Mouse (Mus musculus): ENCODE measurements around the gene Grm2. TPM values are rescaled to one million over a fixed set of nuclear protein-coding genes. Genes with fewer than 3 reads are reported as not detected.

The Grm2 gene
- polyA plus RNA-seq, 1 experiment: not detected

DNA sequence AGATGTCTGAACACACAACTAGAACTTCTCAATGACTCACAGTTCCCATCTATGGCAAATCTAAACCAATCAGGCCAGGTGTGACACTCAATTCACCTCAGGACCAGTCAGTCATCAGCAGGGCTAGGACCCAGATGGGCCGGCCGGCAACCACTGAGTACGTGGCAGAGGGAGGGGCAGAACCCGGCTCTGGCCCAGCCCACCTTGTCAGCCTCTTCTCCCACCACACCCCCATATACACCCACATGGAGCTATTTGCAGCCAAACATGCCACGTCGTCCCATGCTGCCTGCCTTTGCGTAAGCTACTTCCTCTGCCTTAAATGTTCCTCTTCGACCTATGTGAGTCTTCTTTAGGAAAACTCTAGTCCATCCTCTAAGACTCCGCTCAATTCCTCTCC lies 20.1 kb upstream of the Grm2 start:
- TF ChIP-seq POLR2A (IDR thresholded peaks at IDR 0.05; ENCODE audit: insufficient read depth, low read length): no peak
- no peak for TF ChIP-seq EP300 (IDR thresholded peaks at IDR 0.05; ENCODE audit: insufficient read depth, low read depth, low read length)
- H3K4me3 ChIP-seq (ENCODE audit: low read depth, low read length): no peak overlapping the region
- peaks cover 28% of the 10 kb centered on the region for H3K36me3 ChIP-seq (ENCODE audit: control insufficient read depth, insufficient read depth, low read length, poor library complexity, severe bottlenecking)

DNA sequence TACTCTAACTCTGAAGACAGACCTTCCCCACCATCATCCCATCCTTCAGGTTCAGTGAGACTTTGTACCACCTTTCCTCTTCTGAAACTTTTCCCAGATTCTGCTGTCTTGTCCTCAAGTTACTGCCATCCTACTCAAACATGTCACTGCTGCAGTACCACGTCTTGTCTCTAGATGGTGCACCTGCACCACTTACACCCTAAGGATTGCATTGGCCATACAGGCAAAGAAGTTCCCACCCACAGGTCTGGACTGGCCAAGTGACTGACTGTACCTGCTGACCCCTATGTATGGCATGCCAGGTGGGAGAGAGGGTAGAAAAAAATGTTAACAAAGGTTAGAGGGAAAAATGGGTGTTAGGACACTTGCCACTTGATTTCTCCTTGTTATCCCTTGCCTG lies 19.6 kb upstream of the Grm2 start:
- peak; percentile 73 for TF ChIP-seq CTCF (IDR thresholded peaks at IDR 0.05; ENCODE audit: low read depth, low read length)
- TF ChIP-seq POLR2A (IDR thresholded peaks at IDR 0.05; ENCODE audit: insufficient read depth, low read length): no peak
- no peak for TF ChIP-seq EP300 (IDR thresholded peaks at IDR 0.05; ENCODE audit: insufficient read depth, low read depth, low read length)
- peaks cover 28% of the 10 kb centered on the region for H3K36me3 ChIP-seq (ENCODE audit: control insufficient read depth, insufficient read depth, low read length, poor library complexity, severe bottlenecking)

More for the DNA sequence above, 20.1 kb upstream of the Grm2 start:
- no peak overlapping the region for H3K27ac ChIP-seq (ENCODE audit: insufficient read depth, low read length)
- no peaks in the 10 kb centered on the region for H3K27me3 ChIP-seq (ENCODE audit: control insufficient read depth, insufficient read depth, low read length, poor library complexity, severe bottlenecking)
- H3K4me1 ChIP-seq (ENCODE audit: control insufficient read depth, insufficient read depth, low read length): no peaks in the 10 kb centered on the region
- no peak overlapping the region for H3K9ac ChIP-seq (ENCODE audit: low read depth, poor library complexity, severe bottlenecking)
- H3K9me3 ChIP-seq (replicated peaks; ENCODE audit: control insufficient read depth, insufficient read depth, low read length, poor library complexity, severe bottlenecking): no peaks in the 10 kb centered on the region

GRCm38 (mm10) chr9:106673860-106674259 lies 18.0 kb upstream of the Grm2 start:
- TF ChIP-seq POLR2A (IDR thresholded peaks at IDR 0.05; ENCODE audit: insufficient read depth, low read length) (no peak), EP300 (IDR thresholded peaks at IDR 0.05; ENCODE audit: insufficient read depth, low read depth, low read length) (no peak), CTCF (IDR thresholded peaks at IDR 0.05; ENCODE audit: low read depth, low read length) (no peak)
- Histone ChIP-seq H3K4me1 (ENCODE audit: control insufficient read depth, insufficient read depth, low read length) (no peaks in the 10 kb centered on the region), H3K9ac (ENCODE audit: low read depth, poor library complexity, severe bottlenecking) (no peak overlapping the region), H3K27me3 (ENCODE audit: control insufficient read depth, insufficient read depth, low read length, poor library complexity, severe bottlenecking) (no peaks in the 10 kb centered on the region), H3K36me3 (ENCODE audit: control insufficient read depth, insufficient read depth, low read length, poor library complexity, severe bottlenecking) (peaks cover 20% of the 10 kb centered on the region), H3K4me3 (ENCODE audit: low read depth, low read length) (no peak overlapping the region), H3K9me3 (replicated peaks; ENCODE audit: control insufficient read depth, insufficient read depth, low read length, poor library complexity, severe bottlenecking) (no peaks in the 10 kb centered on the region), H3K27ac (ENCODE audit: insufficient read depth, low read length) (no peak overlapping the region)

More for the DNA sequence above, 19.6 kb upstream of the Grm2 start:
- Histone ChIP-seq H3K9ac (ENCODE audit: low read depth, poor library complexity, severe bottlenecking) (no peak overlapping the region), H3K27me3 (ENCODE audit: control insufficient read depth, insufficient read depth, low read length, poor library complexity, severe bottlenecking) (no peaks in the 10 kb centered on the region), H3K27ac (ENCODE audit: insufficient read depth, low read length) (no peak overlapping the region), H3K4me1 (ENCODE audit: control insufficient read depth, insufficient read depth, low read length) (no peaks in the 10 kb centered on the region), H3K9me3 (replicated peaks; ENCODE audit: control insufficient read depth, insufficient read depth, low read length, poor library complexity, severe bottlenecking) (no peaks in the 10 kb centered on the region), H3K4me3 (ENCODE audit: low read depth, low read length) (no peak overlapping the region)

DNA sequence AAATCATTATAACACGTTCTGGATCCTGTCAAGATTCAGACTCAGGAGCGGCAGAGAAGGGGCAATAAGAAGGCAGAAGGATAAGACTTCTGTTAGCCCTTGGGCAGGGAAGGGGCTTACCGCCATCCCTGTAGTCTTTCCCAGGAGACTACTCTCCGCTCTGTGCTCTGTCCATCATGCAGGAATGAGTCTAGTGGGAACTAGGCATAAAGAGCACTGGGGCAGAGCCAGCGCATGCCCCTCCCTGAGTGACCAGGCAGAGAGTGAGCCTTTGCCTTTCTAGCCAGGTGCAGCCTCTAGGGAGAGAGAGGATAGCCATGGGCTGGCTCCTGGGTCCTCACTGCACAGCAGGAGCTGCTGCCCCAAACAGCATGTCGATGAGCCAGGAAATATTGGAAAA lies 9.0 kb upstream of the Grm2 start:
- Histone ChIP-seq H3K27ac (ENCODE audit: insufficient read depth, low read length) (no peak overlapping the region), H3K9ac (ENCODE audit: low read depth, poor library complexity, severe bottlenecking) (no peak overlapping the region), H3K4me3 (ENCODE audit: low read depth, low read length) (no peak overlapping the region), H3K36me3 (ENCODE audit: control insufficient read depth, insufficient read depth, low read length, poor library complexity, severe bottlenecking) (peaks cover 13% of the 10 kb centered on the region), H3K9me3 (replicated peaks; ENCODE audit: control insufficient read depth, insufficient read depth, low read length, poor library complexity, severe bottlenecking) (no peaks in the 10 kb centered on the region), H3K27me3 (ENCODE audit: control insufficient read depth, insufficient read depth, low read length, poor library complexity, severe bottlenecking) (no peaks in the 10 kb centered on the region), H3K4me1 (ENCODE audit: control insufficient read depth, insufficient read depth, low read length) (no peaks in the 10 kb centered on the region)
- TF ChIP-seq EP300 (IDR thresholded peaks at IDR 0.05; ENCODE audit: insufficient read depth, low read depth, low read length): no peak
- TF ChIP-seq CTCF (IDR thresholded peaks at IDR 0.05; ENCODE audit: low read depth, low read length): no peak
- no peak for TF ChIP-seq POLR2A (IDR thresholded peaks at IDR 0.05; ENCODE audit: insufficient read depth, low read length)

- Histone ChIP-seq H3K27me3 (ENCODE audit: control insufficient read depth, insufficient read depth, low read length, poor library complexity, severe bottlenecking) (no peaks in the 10 kb centered on the region), H3K4me3 (ENCODE audit: low read depth, low read length) (no peak overlapping the region), H3K27ac (ENCODE audit: insufficient read depth, low read length) (no peak overlapping the region), H3K9ac (ENCODE audit: low read depth, poor library complexity, severe bottlenecking) (no peak overlapping the region), H3K9me3 (replicated peaks; ENCODE audit: control insufficient read depth, insufficient read depth, low read length, poor library complexity, severe bottlenecking) (no peaks in the 10 kb centered on the region), H3K4me1 (ENCODE audit: control insufficient read depth, insufficient read depth, low read length) (no peaks in the 10 kb centered on the region), H3K36me3 (ENCODE audit: control insufficient read depth, insufficient read depth, low read length, poor library complexity, severe bottlenecking) (peaks cover 13% of the 10 kb centered on the region)
- TF ChIP-seq EP300 (IDR thresholded peaks at IDR 0.05; ENCODE audit: insufficient read depth, low read depth, low read length): no peak
- TF ChIP-seq CTCF (IDR thresholded peaks at IDR 0.05; ENCODE audit: low read depth, low read length): no peak
- TF ChIP-seq POLR2A (IDR thresholded peaks at IDR 0.05; ENCODE audit: insufficient read depth, low read length): no peak
Observed at GRCm38 (mm10) chr9:106664433-106664832, 8.6 kb upstream of the Grm2 start.

DNA sequence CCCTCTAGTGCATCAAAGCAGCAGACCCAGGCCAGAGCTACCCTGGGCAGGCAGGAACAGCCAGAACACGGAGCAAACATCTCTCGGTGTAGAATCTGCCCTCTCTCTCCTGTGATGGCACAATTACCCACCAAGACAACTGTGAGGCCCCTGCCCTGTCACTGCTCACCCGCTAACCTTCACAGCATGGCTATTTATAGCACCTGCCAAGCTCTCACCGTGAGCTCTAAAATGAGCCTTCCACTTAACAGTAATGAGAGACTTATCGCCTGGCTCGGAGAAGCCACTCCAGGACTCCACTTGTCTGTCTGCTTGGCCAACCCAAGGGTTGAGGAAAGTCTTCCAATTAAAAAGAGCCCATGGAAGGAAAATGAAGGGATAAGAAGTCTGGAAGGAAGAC lies 7.3 kb upstream of the Grm2 start:
- Histone ChIP-seq H3K36me3 (ENCODE audit: control insufficient read depth, insufficient read depth, low read length, poor library complexity, severe bottlenecking) (peaks cover 17% of the 10 kb centered on the region), H3K9me3 (replicated peaks; ENCODE audit: control insufficient read depth, insufficient read depth, low read length, poor library complexity, severe bottlenecking) (no peaks in the 10 kb centered on the region), H3K27me3 (ENCODE audit: control insufficient read depth, insufficient read depth, low read length, poor library complexity, severe bottlenecking) (no peaks in the 10 kb centered on the region), H3K27ac (ENCODE audit: insufficient read depth, low read length) (no peak overlapping the region), H3K4me1 (ENCODE audit: control insufficient read depth, insufficient read depth, low read length) (no peaks in the 10 kb centered on the region), H3K9ac (ENCODE audit: low read depth, poor library complexity, severe bottlenecking) (no peak overlapping the region), H3K4me3 (ENCODE audit: low read depth, low read length) (no peak overlapping the region)
- TF ChIP-seq EP300 (IDR thresholded peaks at IDR 0.05; ENCODE audit: insufficient read depth, low read depth, low read length) (no peak), POLR2A (IDR thresholded peaks at IDR 0.05; ENCODE audit: insufficient read depth, low read length) (no peak), CTCF (IDR thresholded peaks at IDR 0.05; ENCODE audit: low read depth, low read length) (no peak)
